Mouse (Mus musculus) fibroblast of lung, adult 2 months (primary cell): Measurements from ENCODE around the gene Tm9sf2.
"Not testable (repeated sequence)": the region's sequence is repeated elsewhere in the genome, so short reads cannot be mapped to it uniquely, and the experiment has no call there.

Source experiments
- DNase-seq: peaks from one replicate; pipeline ENCODE4 v3.0.0-alpha.2; 2011; ENCODE audit warnings: low read depth

The Tm9sf2 gene

DNA sequence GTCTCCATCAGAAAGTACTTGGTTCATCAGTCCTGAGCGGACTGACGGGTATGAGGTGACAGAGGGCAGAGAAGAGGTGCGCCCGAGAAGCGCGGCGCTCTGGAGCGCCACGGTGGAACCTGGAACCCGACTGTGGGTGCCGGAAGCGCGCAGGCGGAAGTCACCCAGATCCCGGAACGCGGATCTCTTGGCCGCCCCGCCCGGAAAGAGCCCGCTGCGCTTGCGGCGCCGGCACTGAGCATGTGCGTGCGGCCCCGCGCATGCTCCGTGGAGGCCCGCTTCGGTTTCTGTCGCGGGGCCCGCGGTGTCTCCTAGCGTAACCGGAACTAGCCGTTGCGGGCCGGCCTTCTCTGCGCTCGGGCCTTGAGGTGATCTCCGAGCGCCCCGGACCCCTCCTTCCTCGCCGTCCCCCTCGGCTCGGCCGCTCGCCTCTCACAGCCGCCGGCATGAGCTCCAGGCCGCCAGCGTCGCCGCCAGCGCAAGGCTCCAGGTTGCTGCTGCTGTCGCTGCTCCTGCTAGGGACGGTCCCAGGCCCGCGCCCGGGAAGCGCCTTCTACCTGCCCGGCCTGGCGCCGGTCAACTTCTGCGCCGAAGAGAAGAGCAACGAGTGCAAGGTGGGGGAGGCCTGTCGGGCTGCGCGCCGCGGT lies at the start of gene Tm9sf2:
Gene Tm9sf2, plus strand, starts transcription at position 217 of the 647 bp plus-strand sequence.
- DNase-seq, result peak; percentile 69

DNA sequence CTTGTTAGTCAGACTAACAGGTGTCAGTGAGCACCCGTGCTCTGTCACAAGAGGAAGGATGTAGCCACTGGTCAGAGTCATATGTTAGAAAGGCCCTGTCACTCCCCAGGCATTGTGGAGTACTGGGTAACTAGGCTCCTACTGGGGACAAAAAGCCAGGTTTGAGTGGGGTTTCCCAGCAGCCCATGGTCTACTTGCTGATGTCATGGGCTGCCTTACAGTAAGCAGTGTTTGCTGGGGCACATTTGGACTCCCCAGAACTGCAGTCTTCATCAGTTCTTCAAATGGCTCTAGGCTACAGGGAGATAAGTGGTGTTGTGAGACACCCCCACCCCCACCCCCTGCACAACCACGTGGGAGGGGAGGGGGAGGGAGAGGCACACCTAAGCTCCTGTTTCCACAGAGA lies 48.9 kb upstream of the Tm9sf2 start:
- no peak for DNase-seq

DNA sequence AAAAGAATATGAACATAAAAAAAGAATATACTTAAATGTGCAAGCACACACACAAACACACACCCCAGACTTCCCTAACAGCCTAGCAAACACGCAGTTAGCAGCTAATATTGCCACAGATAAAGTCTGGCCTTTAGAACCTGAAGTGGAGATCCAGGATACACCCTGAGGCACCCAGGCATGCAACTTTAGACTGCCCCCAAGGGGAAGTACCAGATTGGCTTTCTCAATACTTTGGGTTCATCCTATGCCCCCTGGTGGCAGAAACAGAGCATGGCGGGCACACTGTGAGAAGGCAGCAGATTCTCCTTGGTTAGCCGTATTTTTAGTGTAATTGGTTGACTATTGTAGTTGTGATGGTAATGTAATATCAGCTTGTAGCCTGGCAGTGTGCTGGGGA lies 46.2 kb upstream of the Tm9sf2 start:
- peak; percentile 51 for DNase-seq

GRCm38 (mm10) chr14:122061376-122061775 lies 45.5 kb upstream of the Tm9sf2 start:
- peak; percentile 37 for DNase-seq

DNA sequence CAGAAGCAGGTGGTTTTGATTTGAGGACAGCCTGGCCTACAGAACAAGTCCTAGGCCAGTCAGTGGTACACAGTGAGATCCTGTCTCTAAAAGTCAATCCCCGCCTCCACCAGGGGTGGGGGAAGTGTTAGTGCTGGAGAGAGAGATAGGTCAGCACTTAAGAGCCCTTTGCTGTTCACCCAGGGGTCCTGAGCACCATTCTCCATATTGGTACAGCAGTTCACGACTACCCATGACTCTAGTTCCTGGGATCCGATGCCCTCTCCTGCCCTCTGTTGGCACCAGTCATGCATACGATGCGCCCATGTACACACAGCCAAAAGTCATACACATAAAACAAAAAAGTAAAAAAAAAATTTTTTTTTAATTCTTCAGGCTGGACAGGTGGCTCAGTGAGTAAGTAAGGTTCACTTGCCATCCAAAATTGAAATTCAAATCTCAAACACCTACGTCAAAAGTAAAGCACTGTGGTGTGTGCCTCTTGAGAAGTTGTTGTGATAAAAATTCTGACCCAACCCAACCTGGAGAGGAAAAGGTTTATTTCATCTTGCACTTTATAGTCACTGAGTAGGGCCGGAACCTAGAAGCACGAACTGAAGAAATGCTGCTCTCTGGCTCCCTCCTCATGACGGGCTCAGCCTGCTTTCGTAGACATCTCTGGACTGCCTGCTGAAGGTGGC lies 44.3 kb upstream of the Tm9sf2 start:
- DNase-seq, result no peak

DNA sequence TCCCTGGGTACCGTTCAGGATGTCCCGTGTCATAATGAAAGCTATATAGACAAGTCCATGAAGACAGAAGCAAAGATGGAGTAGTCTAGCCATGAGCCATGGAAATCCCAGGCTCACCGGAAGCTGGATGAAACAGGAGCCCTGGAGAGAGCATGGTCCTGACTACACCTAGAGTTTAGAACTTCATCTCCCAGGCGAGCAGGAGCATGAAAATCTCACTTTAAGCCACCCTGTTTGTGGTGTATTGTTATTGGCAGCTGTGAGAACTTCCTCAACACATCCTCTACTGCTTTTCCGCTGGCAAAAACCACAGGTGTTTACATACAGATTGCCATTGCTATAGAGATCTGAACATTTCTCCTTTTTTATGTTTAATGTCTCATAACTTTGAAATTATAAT lies 43.2 kb upstream of the Tm9sf2 start:
- DNase-seq, result no peak

DNA sequence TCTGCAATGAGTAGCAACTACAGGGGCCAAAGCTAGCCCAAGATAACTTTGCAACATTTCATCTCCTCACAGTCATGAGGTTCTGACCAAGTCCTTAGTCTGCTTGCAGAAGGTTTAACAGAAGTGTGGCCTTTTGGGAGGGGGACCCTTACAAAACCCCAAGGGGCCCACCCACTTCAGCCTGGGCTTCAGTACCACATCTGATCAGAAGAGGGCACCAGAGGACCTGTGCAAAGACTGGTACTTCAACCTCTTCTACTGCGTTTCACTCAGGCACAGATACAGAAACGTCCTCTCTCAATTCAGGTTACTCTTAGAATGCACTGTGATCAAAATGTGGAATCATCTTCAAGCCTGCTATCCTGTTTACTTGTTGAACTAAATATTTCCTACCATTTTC lies 42.3 kb upstream of the Tm9sf2 start:
- DNase-seq, result no peak

DNA sequence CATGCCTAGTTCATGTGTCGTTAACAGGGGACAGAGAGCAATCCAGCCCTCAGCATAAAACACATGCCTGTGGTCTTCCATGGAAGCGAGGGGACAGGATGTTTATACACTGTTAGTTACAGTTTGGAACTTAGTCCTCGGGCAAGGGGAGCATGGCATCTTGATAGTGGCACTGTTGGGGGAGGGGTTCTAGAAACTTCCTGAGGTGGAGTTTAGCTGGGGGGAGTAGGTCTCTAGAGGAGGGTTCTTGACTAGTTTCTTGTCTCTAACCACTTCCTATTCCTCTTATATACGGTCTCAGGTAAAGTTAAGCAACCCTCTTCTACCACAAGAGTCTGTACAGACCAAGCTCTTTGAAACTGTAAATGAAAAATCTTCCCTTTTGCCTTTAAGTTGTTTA lies 40.6 kb upstream of the Tm9sf2 start:
- no peak for DNase-seq

GRCm38 (mm10) chr14:122068036-122068435 lies 38.8 kb upstream of the Tm9sf2 start:
- not testable (repeated sequence) for DNase-seq

DNA sequence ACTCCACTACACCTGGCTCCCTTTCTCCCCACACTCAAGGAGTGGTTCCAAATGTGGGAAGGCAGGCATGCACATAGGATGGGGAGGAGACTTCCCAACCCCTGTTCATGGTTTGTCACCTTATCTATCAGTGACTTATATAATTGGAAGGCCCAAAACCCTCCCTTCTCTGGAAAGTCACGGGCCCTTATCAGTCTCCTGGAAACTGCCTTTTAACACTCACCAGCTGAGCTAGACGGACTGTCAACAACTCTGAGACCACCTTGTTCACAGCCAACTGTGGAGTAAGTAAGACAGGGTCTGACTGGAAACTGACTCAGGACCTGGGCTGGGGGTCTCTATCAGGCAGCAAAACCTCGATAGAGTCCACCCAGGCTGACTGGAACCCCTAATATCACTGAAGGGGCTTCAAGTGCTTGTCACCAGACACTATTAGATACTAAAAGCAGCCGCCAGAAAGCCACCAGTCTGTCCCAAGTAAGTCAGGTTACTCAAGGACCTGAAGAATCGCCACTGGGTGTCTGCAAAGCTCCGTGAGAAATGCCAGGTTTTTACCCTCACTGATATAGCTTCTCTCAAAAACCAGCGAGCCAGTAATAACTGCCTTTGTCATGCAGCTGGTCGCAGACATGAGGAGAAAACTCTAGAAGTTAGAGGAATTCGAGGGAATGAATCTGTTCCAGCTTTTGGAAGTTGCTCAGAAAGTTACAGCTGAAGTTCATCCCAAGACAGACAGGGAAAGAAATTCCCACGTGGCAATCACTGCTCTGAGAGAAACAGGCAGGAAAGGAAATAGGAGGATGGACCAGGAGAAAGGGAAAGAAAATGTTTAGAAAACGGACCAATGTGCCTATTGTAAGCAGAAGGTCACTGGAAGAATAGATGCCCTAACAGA lies 37.8 kb upstream of the Tm9sf2 start:
- DNase-seq, result no peak

- DNase-seq, result no peak
These were observed 36.9 kb upstream of the Tm9sf2 start for GRCm38 (mm10) chr14:122069948-122070347.

GRCm38 (mm10) chr14:122073422-122073821 lies 33.4 kb upstream of the Tm9sf2 start:
- DNase-seq, result no peak

- DNase-seq, result no peak
These were observed 32.5 kb upstream of the Tm9sf2 start for GRCm38 (mm10) chr14:122074360-122074759.

DNA sequence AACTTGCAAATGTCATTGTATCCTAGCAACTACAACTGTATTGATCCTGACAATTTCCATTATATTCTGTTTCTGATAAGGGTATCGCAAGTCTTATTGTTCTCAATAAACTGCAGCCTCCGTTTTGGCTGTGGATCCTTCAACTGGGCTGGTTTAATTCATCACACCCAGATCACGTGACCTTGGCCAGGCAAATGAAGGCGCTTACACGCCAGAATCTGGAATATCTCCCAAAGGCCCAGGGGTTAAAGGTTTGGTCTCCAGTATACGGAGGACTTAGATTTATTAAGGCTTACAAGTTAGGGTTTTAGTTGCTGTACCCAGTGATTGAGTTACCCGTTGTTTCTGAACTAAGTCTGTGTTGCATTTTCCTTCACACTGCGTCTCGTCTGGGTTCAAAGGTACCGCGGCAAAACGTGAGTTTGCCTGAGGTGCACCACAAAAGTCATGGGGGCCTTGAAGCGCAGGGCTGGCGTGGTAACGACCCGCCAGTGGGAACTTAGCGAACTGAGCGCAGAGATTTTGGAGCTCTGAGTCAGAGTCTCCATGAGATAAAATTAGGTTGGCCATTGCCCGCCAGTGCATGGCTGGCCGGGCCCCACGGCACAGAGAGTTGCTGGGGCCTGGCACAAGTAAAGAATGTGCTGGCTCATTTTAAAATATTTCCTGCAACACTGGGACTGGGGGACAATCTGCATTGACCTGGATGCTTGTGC lies 31.2 kb upstream of the Tm9sf2 start:
- no peak for DNase-seq

DNA sequence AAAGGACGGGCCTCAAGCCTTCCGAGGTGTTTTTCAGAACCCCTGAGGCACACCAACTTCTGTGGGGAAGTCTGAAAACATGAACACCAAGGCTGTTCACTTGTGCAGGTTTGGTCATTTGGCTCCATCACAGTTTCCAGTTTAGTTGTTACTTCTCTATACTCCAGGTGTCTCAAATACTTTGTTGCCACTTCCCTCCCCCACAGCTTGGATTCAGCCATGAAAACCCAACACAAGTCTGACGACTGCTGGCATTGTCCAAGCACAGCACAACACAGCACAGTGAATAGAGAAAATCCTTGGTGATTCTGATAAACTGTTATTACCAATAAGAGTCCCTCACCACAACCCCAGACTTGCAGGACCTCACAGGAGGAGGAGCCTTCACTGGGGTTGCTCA lies 29.8 kb upstream of the Tm9sf2 start:
- DNase-seq, result no peak

DNA sequence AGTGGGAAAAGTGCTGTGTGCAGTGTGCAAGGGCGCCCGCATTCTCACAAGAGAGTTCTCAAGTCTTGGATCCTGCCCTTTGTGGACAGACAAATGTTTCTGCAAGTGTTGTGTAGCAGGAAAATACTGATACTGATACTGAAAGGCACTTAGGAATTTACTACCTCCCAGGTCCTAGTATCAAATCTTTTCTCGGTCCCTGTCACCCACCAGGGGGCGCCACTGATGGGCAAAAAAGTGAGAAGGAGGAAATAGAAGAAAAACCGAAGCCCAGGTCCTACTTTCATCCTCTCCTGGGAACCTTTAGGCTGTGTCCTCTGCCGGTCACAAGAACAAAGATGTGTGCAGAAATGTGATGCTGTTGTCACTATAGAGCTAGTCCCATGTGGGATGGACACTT lies 27.4 kb upstream of the Tm9sf2 start:
- DNase-seq, result no peak

- DNase-seq, result no peak
These were observed 26.9 kb upstream of the Tm9sf2 start for GRCm38 (mm10) chr14:122079921-122080320.

GRCm38 (mm10) chr14:122081308-122081707 lies 25.5 kb upstream of the Tm9sf2 start:
- DNase-seq, result no peak

- no peak for DNase-seq
These were observed 23.3 kb upstream of the Tm9sf2 start for GRCm38 (mm10) chr14:122083499-122083898.

- DNase-seq, result no peak
These were observed 18.9 kb upstream of the Tm9sf2 start for GRCm38 (mm10) chr14:122087956-122088355.

DNA sequence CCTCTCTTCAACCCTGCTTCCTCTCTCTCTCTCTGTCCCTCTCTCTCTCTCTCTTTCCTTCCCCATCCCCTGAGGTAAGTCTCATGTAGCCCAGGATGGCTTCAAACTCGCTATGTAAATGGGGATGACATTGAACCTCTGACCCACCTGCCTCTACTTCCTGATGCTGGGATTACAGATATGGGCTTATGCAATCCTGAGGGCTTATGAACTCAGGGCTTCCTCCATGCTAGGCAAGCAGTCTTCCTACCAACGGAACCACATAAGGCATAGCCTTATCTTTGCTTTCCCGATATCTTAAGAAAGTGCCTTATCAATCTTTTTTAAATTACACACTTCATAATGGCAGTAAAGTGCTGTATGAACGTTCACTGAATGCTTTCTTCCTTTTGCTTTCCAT lies 14.5 kb upstream of the Tm9sf2 start:
- no peak for DNase-seq

- DNase-seq, result no peak
These were observed 10.5 kb upstream of the Tm9sf2 start for GRCm38 (mm10) chr14:122096331-122096730.
